Mouse (Mus musculus) cerebellum, adult 11 months (tissue): Measurements from ENCODE around the gene Def8.
A peak's percentile ranks its signal among the peaks of the same experiment; 100 is the strongest.

Experiments
- DNase-seq: peaks from one replicate; pipeline ENCODE4 v3.0.0; 2022

Def8 gene

GRCm38 (mm10) chr8:123423441-123423840, at the start of gene Def8:
TSS of gene Def8 (plus strand) at chr8:123423527.
- no peak for DNase-seq

GRCm38 (mm10) chr8:123374239-123374578, 49.1 kb upstream of the Def8 start:
- DNase-seq: peak; percentile 92

GRCm38 (mm10) chr8:123375701-123376100, 47.6 kb upstream of the Def8 start:
- no peak for DNase-seq

GRCm38 (mm10) chr8:123376106-123376505, 47.2 kb upstream of the Def8 start:
- DNase-seq: no peak

GRCm38 (mm10) chr8:123381711-123382110, 41.6 kb upstream of the Def8 start:
- no peak for DNase-seq

GRCm38 (mm10) chr8:123382516-123382915, 40.8 kb upstream of the Def8 start:
- DNase-seq: no peak

GRCm38 (mm10) chr8:123384883-123385540, 38.3 kb upstream of the Def8 start:
- DNase-seq: no peak

GRCm38 (mm10) chr8:123387041-123387440, 36.3 kb upstream of the Def8 start:
- DNase-seq: no peak

GRCm38 (mm10) chr8:123387801-123388200, 35.5 kb upstream of the Def8 start:
- no peak for DNase-seq

- DNase-seq: peak; percentile 56
Observed at GRCm38 (mm10) chr8:123389026-123389425, 34.3 kb upstream of the Def8 start.

GRCm38 (mm10) chr8:123398308-123398707, 25.0 kb upstream of the Def8 start:
- DNase-seq: no peak

- no peak for DNase-seq
Observed at GRCm38 (mm10) chr8:123401936-123402335, 21.4 kb upstream of the Def8 start.

GRCm38 (mm10) chr8:123402730-123403326, 20.5 kb upstream of the Def8 start:
- DNase-seq: no peak

- no peak for DNase-seq
Observed at GRCm38 (mm10) chr8:123404521-123404920, 18.8 kb upstream of the Def8 start.

GRCm38 (mm10) chr8:123406786-123407185, 16.5 kb upstream of the Def8 start, which contains the start of gene Mc1r:
TSS of gene Mc1r (plus strand) at chr8:123407107.
- DNase-seq: peak; percentile 66

GRCm38 (mm10) chr8:123407612-123408011, 15.7 kb upstream of the Def8 start:
- DNase-seq: no peak

GRCm38 (mm10) chr8:123408586-123409544, 14.5 kb upstream of the Def8 start:
- no peak for DNase-seq

GRCm38 (mm10) chr8:123410049-123410587, 13.2 kb upstream of the Def8 start:
- no peak for DNase-seq

GRCm38 (mm10) chr8:123410788-123411187, 12.5 kb upstream of the Def8 start:
- DNase-seq: no peak

GRCm38 (mm10) chr8:123411246-123411645, 12.1 kb upstream of the Def8 start, which contains the start of gene Tubb3:
TSS of gene Tubb3 (plus strand) at chr8:123411424.
- DNase-seq: peak; percentile 92

- peak; percentile 49 for DNase-seq
Observed at GRCm38 (mm10) chr8:123411781-123412327, 11.5 kb upstream of the Def8 start.

- peak; percentile 53 for DNase-seq
Observed at GRCm38 (mm10) chr8:123412560-123413170, 10.7 kb upstream of the Def8 start.
